Mouse (Mus musculus) heart, embryonic 11.5 days (tissue): ENCODE results near the gene Sbpl. TPM values are rescaled to one million over a fixed set of nuclear protein-coding genes. Genes with fewer than 3 reads are reported as not detected.
"Not testable (repeated sequence)": the region's sequence is repeated elsewhere in the genome, so short reads cannot be mapped to it uniquely, and the experiment has no call there.

Experiments
- ATAC-seq: fragments of 200-750 bp; cut with Nextera tagmentation; replicated peaks from 2 replicates; pipeline ENCODE4 v1.8.0; 2017; ENCODE audit warnings: moderate library complexity; ENCODE audit not compliant: insufficient number of reproducible peaks, low FRiP score, low TSS enrichment
- H3K27ac ChIP-seq: fragments of 300-500 bp; sonication (generic); 2 replicates; pipeline ENCODE4 v1.5.1; 2014; ENCODE audit warnings: mild to moderate bottlenecking, low read depth, low read length
- H3K27me3 ChIP-seq: fragments of 300-500 bp; sonication (generic); 2 replicates; pipeline ENCODE4 v1.6.1; 2014; ENCODE audit warnings: mild to moderate bottlenecking, low read length, mixed read lengths; ENCODE audit not compliant: control insufficient read depth, insufficient read depth
- H3K36me3 ChIP-seq: fragments of 300-500 bp; sonication (generic); 2 replicates; pipeline ENCODE4 v1.6.1; 2014; ENCODE audit warnings: mild to moderate bottlenecking, low read length, moderate library complexity, mixed read lengths; ENCODE audit not compliant: control insufficient read depth, insufficient read depth
- H3K4me1 ChIP-seq: fragments of 300-500 bp; sonication (generic); 2 replicates; pipeline ENCODE4 v1.6.1; 2014; ENCODE audit warnings: low read length; ENCODE audit not compliant: control insufficient read depth, insufficient read depth
- H3K4me2 ChIP-seq: fragments of 300-500 bp; sonication (generic); 2 replicates; pipeline ENCODE4 v1.6.1; 2014; ENCODE audit warnings: mild to moderate bottlenecking, moderate library complexity
- H3K4me3 ChIP-seq: fragments of 300-500 bp; sonication (generic); 2 replicates; pipeline ENCODE4 v1.5.1; 2014; ENCODE audit warnings: low read depth, low read length
- H3K9ac ChIP-seq: fragments of 300-500 bp; sonication (generic); 2 replicates; pipeline ENCODE4 v1.6.1; 2014; ENCODE audit warnings: mild to moderate bottlenecking, low read depth, low read length, moderate library complexity
- H3K9me3 ChIP-seq: fragments of 300-500 bp; sonication (generic); replicated peaks from 2 replicates; pipeline ENCODE4 v1.6.1; 2016; ENCODE audit warnings: low read length; ENCODE audit not compliant: control insufficient read depth
- WGBS: fragments of 180-500 bp; shearing (Covaris S2); extraction: QIAGEN DNeasy Blood & Tissue Kit; methylation state at CpG from one replicate; pipeline ENCODE4 v1.1.7; 2014; ENCODE audit not compliant: insufficient replicate concordance; 5-methylcytosine and 5-hydroxymethylcytosine counted together
- polyA plus RNA-seq: library from polyadenylated mRNA; unstranded; fragments of >200 nt; fragmentation: Nextera tagmentation; extraction: Ambion mirVana; gene quantifications from 2 replicates; pipeline ENCODE4 v1.2.1, GENCODE M21; 2014

Gene Sbpl
- polyA plus RNA-seq, 1 experiment from 2014 or later = not detected

GRCm38 (mm10) chr17:23947486-23947885 is 7.6 kb downstream of the Sbpl start:
- not testable (repeated sequence) for H3K27ac ChIP-seq, H3K4me2 ChIP-seq, ATAC-seq, H3K9ac ChIP-seq, H3K27me3 ChIP-seq, H3K36me3 ChIP-seq, H3K4me3 ChIP-seq, H3K9me3 ChIP-seq, H3K4me1 ChIP-seq
- 62% methylated on average over 4 of the region's 4 CpGs for WGBS

- no peak within 1 kb of the TSS for H3K4me2 ChIP-seq
- no peak within 1 kb of the TSS for H3K4me3 ChIP-seq
- no peak within 1 kb of the TSS for H3K9ac ChIP-seq
- H3K9me3 ChIP-seq = no peaks in the 10 kb centered on the region
- H3K27me3 ChIP-seq = peaks cover 3% of the 10 kb centered on the region; the same call in 1 of the 2 replicates
- H3K36me3 ChIP-seq = no peaks in the 10 kb centered on the region
- no peak within 1 kb of the TSS for H3K27ac ChIP-seq
- ATAC-seq = no peak
- H3K4me1 ChIP-seq = no peaks in the 10 kb centered on the region
Observed at GRCm38 (mm10) chr17:23941372-23941771, 13.7 kb downstream of the Sbpl start, which contains the start of gene Sbp. Gene Sbp, plus strand, starts transcription at chr17:23941672.

- no peak overlapping the region for H3K27ac ChIP-seq
- H3K27me3 ChIP-seq = no peaks in the 10 kb centered on the region
- no peak overlapping the region for H3K4me2 ChIP-seq
- no peak overlapping the region for H3K4me3 ChIP-seq
- 51% methylated on average over 5 of the region's 5 CpGs for WGBS
- no peaks in the 10 kb centered on the region for H3K36me3 ChIP-seq
- H3K4me1 ChIP-seq = no peaks in the 10 kb centered on the region
- H3K9ac ChIP-seq = no peak overlapping the region
- no peaks in the 10 kb centered on the region for H3K9me3 ChIP-seq
- no peak for ATAC-seq
Observed at GRCm38 (mm10) chr17:23931157-23931556, 23.9 kb downstream of the Sbpl start.

- H3K36me3 ChIP-seq = no peaks in the 10 kb centered on the region
- WGBS = under 1% methylated on average over 14 of the region's 14 CpGs
- H3K4me1 ChIP-seq = peaks cover 3% of the 10 kb centered on the region; the same call in 1 of the 2 replicates
- H3K4me3 ChIP-seq = peak overlapping the region; percentile 60
- no peaks in the 10 kb centered on the region for H3K27me3 ChIP-seq
- peak overlapping the region; percentile 95 for H3K27ac ChIP-seq
- no peaks in the 10 kb centered on the region for H3K9me3 ChIP-seq
- peak overlapping the region; percentile 82 for H3K9ac ChIP-seq
- peak overlapping the region; percentile 85 for H3K4me2 ChIP-seq
- peak; percentile 74; the same call in 1 of the 2 replicates for ATAC-seq
Observed at GRCm38 (mm10) chr17:23925090-23925493, 30.0 kb downstream of the Sbpl start.

- Histone ChIP-seq H3K9ac (peak overlapping the region; percentile 82), H3K4me3 (peak overlapping the region; percentile 60), H3K27me3 (no peaks in the 10 kb centered on the region), H3K4me1 (peaks cover 3% of the 10 kb centered on the region; the same call in 1 of the 2 replicates), H3K27ac (peak overlapping the region; percentile 95), H3K36me3 (no peaks in the 10 kb centered on the region), H3K9me3 (no peaks in the 10 kb centered on the region), H3K4me2 (peak overlapping the region; percentile 85)
- ATAC-seq = peak; percentile 95
- under 1% methylated on average over 29 of the region's 29 CpGs for WGBS
Observed at GRCm38 (mm10) chr17:23924531-23925007, 30.5 kb downstream of the Sbpl start.

GRCm38 (mm10) chr17:23917158-23917557 is 37.9 kb downstream of the Sbpl start, which contains the start of gene Dcpp3:
Gene Dcpp3, plus strand, starts transcription at chr17:23917458.
- H3K4me1 ChIP-seq, H3K27me3 ChIP-seq, H3K4me3 ChIP-seq, H3K9me3 ChIP-seq, H3K36me3 ChIP-seq, H3K4me2 ChIP-seq, ATAC-seq, H3K27ac ChIP-seq, H3K9ac ChIP-seq: not testable (repeated sequence)
- 54% methylated on average over 4 of the region's 4 CpGs for WGBS

Other genes with a start within 250 kb of the Sbpl start
- 0.16 and 0.20 TPM in 2 replicates for gene 1520401A03Rik, start 232.5 kb downstream of the Sbpl start, polyA plus RNA-seq
- 31.5 and 33.8 TPM in 2 replicates for gene Pkmyt1, start 228.9 kb downstream of the Sbpl start, polyA plus RNA-seq
- 7.6 and 7.9 TPM in 2 replicates for gene Paqr4, start 214.4 kb downstream of the Sbpl start, polyA plus RNA-seq
- gene Kremen2, start 209.4 kb downstream of the Sbpl start, polyA plus RNA-seq = 0.27 and 0.63 TPM in 2 replicates
- 60.5 and 62.4 TPM in 2 replicates for gene Flywch1, start 183.7 kb downstream of the Sbpl start, polyA plus RNA-seq
- gene Flywch2, start 169.2 kb downstream of the Sbpl start, polyA plus RNA-seq = 8.2 and 9.5 TPM in 2 replicates
- 285 and 390 TPM in 2 replicates for gene Srrm2, start 164.7 kb downstream of the Sbpl start, polyA plus RNA-seq
- gene Elob, start 126.1 kb downstream of the Sbpl start, polyA plus RNA-seq = 929 and 1,004 TPM in 2 replicates
- gene Prss33, start 119.2 kb downstream of the Sbpl start, polyA plus RNA-seq = not detected in 2 replicates
- gene Prss32, start 111.4 kb downstream of the Sbpl start, polyA plus RNA-seq = not detected in 2 replicates
- 0.19 and 0.31 TPM in 2 replicates for gene Prss41, start 111.1 kb downstream of the Sbpl start, polyA plus RNA-seq
- gene Prss21, start 87.2 kb downstream of the Sbpl start, polyA plus RNA-seq = not detected in 2 replicates
- gene Dcpp1, start 74.4 kb downstream of the Sbpl start, polyA plus RNA-seq = not detected in 2 replicates
- gene Dcpp2, start 74.4 kb downstream of the Sbpl start, polyA plus RNA-seq = not detected in 2 replicates
- not detected in 2 replicates for gene Dcpp3, start 37.8 kb downstream of the Sbpl start, polyA plus RNA-seq
- gene Sbp, start 13.6 kb downstream of the Sbpl start, polyA plus RNA-seq = not detected in 2 replicates
- gene Prss30, start 25.3 kb upstream of the Sbpl start, polyA plus RNA-seq = not detected in 2 replicates
- gene Prss22, start 42.8 kb upstream of the Sbpl start, polyA plus RNA-seq = 0.17 TPM in 1 of 2 replicates, not detected in the other
- 0.17 and 0.37 TPM in 2 replicates for gene Prss27, start 82.9 kb upstream of the Sbpl start, polyA plus RNA-seq
- gene Kctd5, start 118.2 kb upstream of the Sbpl start, polyA plus RNA-seq = 39.9 and 42.7 TPM in 2 replicates
- gene Pdpk1, start 195.7 kb upstream of the Sbpl start, polyA plus RNA-seq = 45.2 and 45.9 TPM in 2 replicates
- 28.3 and 31.0 TPM in 2 replicates for gene Amdhd2, start 208.5 kb upstream of the Sbpl start, polyA plus RNA-seq
- 552 and 561 TPM in 2 replicates for gene Atp6v0c, start 214.4 kb upstream of the Sbpl start, polyA plus RNA-seq